ENCODE assay signal across 8 mouse cellular contexts in genomic region chr12:86158689-86159483, GRCm38 (mm10).
A peak's percentile ranks its signal among the peaks of the same experiment; 100 is the strongest.
DNase-seq lines count a peak whose midpoint lies in the region; ATAC-seq and TF ChIP-seq lines count a peak whose summit lies in the region.

No protein-coding gene starts in this region.

- no peaks in the 10 kb centered on the region for H3K9me3 ChIP-seq in forebrain, postnatal 0 days (ENCODE audit: low read length)
- H3K9me3 ChIP-seq in heart, postnatal 0 days (replicated peaks; ENCODE audit: control insufficient read depth, low read length) = peaks cover 6% of the 10 kb centered on the region

- TF ChIP-seq CTCF in forebrain, postnatal 0 days (IDR thresholded peaks at IDR 0.05; ENCODE audit: low read depth) = no peak
- no peak for TF ChIP-seq CTCF in heart, postnatal 0 days (IDR thresholded peaks at IDR 0.05; ENCODE audit: low read depth)

- 59% methylated on average over 20 of the region's 20 CpGs for WGBS in forebrain, postnatal 0 days
- 47% methylated on average over 20 of the region's 20 CpGs for WGBS in heart, postnatal 0 days

- DNase-seq in lung, postnatal 14 days = peak; percentile 10
- DNase-seq in lung, adult 18-20 months = no peak
- peak; percentile 80 for DNase-seq in forebrain, postnatal 0 days
- peak; percentile 66 for DNase-seq in heart, postnatal 0 days (ENCODE audit: low spot score)
- DNase-seq in left cerebral cortex, postnatal 14 days (ENCODE audit: low spot score in 2 of 2) = peak; percentile 56 to 77
- no peak for DNase-seq in ovary, postnatal 14 days (ENCODE audit: low spot score)
- no peak for DNase-seq in kidney, adult 8-10 months

- H3K4me1 ChIP-seq in forebrain, postnatal 0 days (ENCODE audit: insufficient read depth) = peaks cover 13% of the 10 kb centered on the region; the same call in 1 of the 2 replicates
- H3K4me1 ChIP-seq in heart, postnatal 0 days (ENCODE audit: control insufficient read depth, insufficient read depth) = peaks cover 25% of the 10 kb centered on the region

- no peak for TF ChIP-seq EP300 in heart, postnatal 0 days (IDR thresholded peaks at IDR 0.05; ENCODE audit: low read depth)

- intact Hi-C loops in left cerebral cortex, postnatal 14 days (cut with DNase I) = no loop called here

- H3K4me2 ChIP-seq in forebrain, postnatal 0 days (ENCODE audit: low read depth) = no peak overlapping the region
- no peak overlapping the region for H3K4me2 ChIP-seq in heart, postnatal 0 days (ENCODE audit: low read depth, low read length)

- peak overlapping the region; percentile 69 for H3K27ac ChIP-seq in forebrain, postnatal 0 days (ENCODE audit: low read depth, low read length)
- peak overlapping the region; percentile 71 for H3K27ac ChIP-seq in heart, postnatal 0 days (ENCODE audit: low read depth)

- H3K9ac ChIP-seq in forebrain, postnatal 0 days = no peak overlapping the region
- H3K9ac ChIP-seq in heart, postnatal 0 days (replicated peaks; ENCODE audit: low read depth, low read length) = no peak overlapping the region; the same call in 1 of the 2 replicates

- no peak overlapping the region for H3K4me3 ChIP-seq in forebrain, postnatal 0 days (ENCODE audit: low read depth, low read length)
- H3K4me3 ChIP-seq in heart, postnatal 0 days (ENCODE audit: low read depth, low read length) = no peak overlapping the region

- no peaks in the 10 kb centered on the region for H3K36me3 ChIP-seq in forebrain, postnatal 0 days (ENCODE audit: insufficient read depth)
- H3K36me3 ChIP-seq in heart, postnatal 0 days (replicated peaks; ENCODE audit: control insufficient read depth, insufficient read depth, low read length) = peaks cover 16% of the 10 kb centered on the region

- ATAC-seq in forebrain, postnatal 0 days = peak; percentile 85
- peak; percentile 89 for ATAC-seq in heart, postnatal 0 days (ENCODE audit: insufficient read depth, low read depth)
- no peak for ATAC-seq in activated CD4-positive, CD25-positive, alpha-beta regulatory T cell, adult 4 months

- H3K27me3 ChIP-seq in forebrain, postnatal 0 days (ENCODE audit: insufficient read depth, low read length) = no peaks in the 10 kb centered on the region
- H3K27me3 ChIP-seq in heart, postnatal 0 days (ENCODE audit: control insufficient read depth, insufficient read depth, low read length) = no peaks in the 10 kb centered on the region

Comparison
In these comparisons a context has a peak if more than half of its experiments do, and no peak if none do; other contexts are left out.
1. DNase-seq: peak in lung, postnatal 14 days (single experiment), forebrain, postnatal 0 days (single experiment), heart, postnatal 0 days (single experiment) and left cerebral cortex, postnatal 14 days (2 of 2); none in lung, adult 18-20 months (0 of 2), ovary, postnatal 14 days (single experiment) and kidney, adult 8-10 months (0 of 2).